In the genomic region with DNA sequence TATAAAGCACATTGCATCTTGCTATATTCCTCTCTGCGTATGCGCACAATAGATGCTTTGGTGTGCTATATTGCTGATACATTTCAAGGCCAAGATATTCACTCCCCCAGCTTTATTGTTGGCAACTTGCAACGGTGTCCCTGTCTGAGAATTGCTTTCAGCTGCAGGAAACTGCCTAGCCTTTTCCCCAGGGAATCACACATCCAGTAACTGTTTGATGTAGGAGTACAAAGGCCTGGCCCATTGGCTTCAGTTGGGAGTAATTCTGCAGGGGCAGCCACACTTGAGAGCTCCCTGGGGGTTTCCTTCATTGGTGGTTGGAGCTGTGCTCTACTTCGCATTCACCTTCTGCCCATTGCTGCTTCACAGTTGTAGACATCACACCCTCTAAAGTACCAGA, we compare ENCODE assay signal across 12 mouse cellular contexts.
A peak's percentile ranks its signal among the peaks of the same experiment; 100 is the strongest.
DNase-seq lines count a peak whose midpoint lies in the region; ATAC-seq and TF ChIP-seq lines count a peak whose summit lies in the region.
"Had no signal": no experiment of that assay in that cellular context is flagged by ENCODE, and none has a peak within 500 bp of the region (broad histone marks: within the 10 kb centered on the region; RNA-seq: fewer than 3 reads in every experiment).

No protein-coding gene starts in this region.

- H3K9ac ChIP-seq in forebrain, embryonic 13.5 days = no peak overlapping the region
- H3K9ac ChIP-seq in forebrain, embryonic 15.5 days (replicated peaks) = no peak overlapping the region
- no peak overlapping the region for H3K9ac ChIP-seq in midbrain, postnatal 0 days (replicated peaks; ENCODE audit: low read length, poor library complexity, severe bottlenecking)
- H3K9ac ChIP-seq: limb, embryonic 15.5 days had no signal

- peak; percentile 33; the same call in 1 of the 2 replicates for ATAC-seq in forebrain, embryonic 13.5 days
- no peak for ATAC-seq in forebrain, embryonic 15.5 days (replicated peaks)
- ATAC-seq in midbrain, postnatal 0 days (ENCODE audit: low FRiP score) = no peak

- H3K27me3 ChIP-seq in forebrain, embryonic 13.5 days = no peaks in the 10 kb centered on the region
- H3K27me3 ChIP-seq in forebrain, embryonic 15.5 days = no peaks in the 10 kb centered on the region
- H3K27me3 ChIP-seq in midbrain, postnatal 0 days (ENCODE audit: insufficient read depth, low read length) = no peaks in the 10 kb centered on the region
- H3K27me3 ChIP-seq: limb, embryonic 15.5 days had no signal

- H3K36me3 ChIP-seq in forebrain, embryonic 13.5 days (ENCODE audit: poor library complexity, severe bottlenecking) = no peaks in the 10 kb centered on the region
- H3K36me3 ChIP-seq in forebrain, embryonic 15.5 days = no peaks in the 10 kb centered on the region
- no peaks in the 10 kb centered on the region for H3K36me3 ChIP-seq in midbrain, postnatal 0 days (ENCODE audit: insufficient read depth, low read length)
- H3K36me3 ChIP-seq: limb, embryonic 15.5 days had no signal

- no peak for TF ChIP-seq CTCF in midbrain, postnatal 0 days (IDR thresholded peaks at IDR 0.05)

- H3K4me1 ChIP-seq in forebrain, embryonic 13.5 days = peaks cover 4% of the 10 kb centered on the region; the same call in 1 of the 2 replicates
- no peaks in the 10 kb centered on the region for H3K4me1 ChIP-seq in forebrain, embryonic 15.5 days
- H3K4me1 ChIP-seq in midbrain, postnatal 0 days (ENCODE audit: insufficient read depth, low read length) = peaks cover 3% of the 10 kb centered on the region; the same call in 1 of the 2 replicates

- no peak overlapping the region for H3K4me2 ChIP-seq in forebrain, embryonic 13.5 days
- no peak overlapping the region for H3K4me2 ChIP-seq in forebrain, embryonic 15.5 days (replicated peaks)
- H3K4me2 ChIP-seq in midbrain, postnatal 0 days (ENCODE audit: low read depth, low read length, poor library complexity, severe bottlenecking) = no peak overlapping the region
- H3K4me2 ChIP-seq: limb, embryonic 15.5 days had no signal

- intact Hi-C loops in heart, postnatal 10 days (cut with DNase I) = no loop called here

- no peaks in the 10 kb centered on the region for H3K9me3 ChIP-seq in forebrain, embryonic 13.5 days (replicated peaks)
- H3K9me3 ChIP-seq in forebrain, embryonic 15.5 days = no peaks in the 10 kb centered on the region
- no peaks in the 10 kb centered on the region for H3K9me3 ChIP-seq in midbrain, postnatal 0 days (ENCODE audit: low read length)
- H3K9me3 ChIP-seq: limb, embryonic 15.5 days had no signal

- H3K4me3 ChIP-seq in forebrain, embryonic 13.5 days = no peak overlapping the region
- no peak overlapping the region for H3K4me3 ChIP-seq in forebrain, embryonic 15.5 days
- no peak overlapping the region for H3K4me3 ChIP-seq in midbrain, postnatal 0 days (ENCODE audit: low read depth, low read length)
- H3K4me3 ChIP-seq: limb, embryonic 15.5 days had no signal

- peak; percentile 31 for DNase-seq in embryo, embryonic 10 days (ENCODE audit: low spot score)
- DNase-seq in heart, postnatal 10 days = peak; percentile 18
- peak; percentile 49 for DNase-seq in midbrain, postnatal 0 days (ENCODE audit: low spot score)
- no peak for DNase-seq in right cerebral cortex, adult 18-20 months
- no peak for DNase-seq in cerebellum, postnatal 25 days
- no peak for DNase-seq in thymus, adult 18-20 months
- DNase-seq: adrenal gland, postnatal 14 days; cerebellum, adult 9-10 months; gastrocnemius, postnatal 10 days had no signal

- H3K27ac ChIP-seq in forebrain, embryonic 13.5 days = no peak overlapping the region
- H3K27ac ChIP-seq in forebrain, embryonic 15.5 days (replicated peaks) = no peak overlapping the region
- H3K27ac ChIP-seq in midbrain, postnatal 0 days (ENCODE audit: low read depth, low read length) = no peak overlapping the region
- H3K27ac ChIP-seq: limb, embryonic 15.5 days had no signal

- WGBS in forebrain, embryonic 13.5 days = 63% methylated on average over 4 of the region's 4 CpGs
- 61% methylated on average over 4 of the region's 4 CpGs for WGBS in forebrain, embryonic 15.5 days
- 59% methylated on average over 4 of the region's 4 CpGs for WGBS in midbrain, postnatal 0 days

Comparison
In these comparisons a context has a peak if more than half of its experiments do, and no peak if none do; other contexts are left out.
1. DNase-seq: peak in embryo, embryonic 10 days (single experiment), heart, postnatal 10 days (2 of 2) and midbrain, postnatal 0 days (single experiment); none in right cerebral cortex, adult 18-20 months (single experiment), cerebellum, postnatal 25 days (0 of 2) and thymus, adult 18-20 months (0 of 2).